Mouse (Mus musculus): ENCODE measurements around the gene Ppm1h. TPM values are rescaled to one million over a fixed set of nuclear protein-coding genes. Genes with fewer than 3 reads are reported as not detected.

The Ppm1h gene
- polyA plus RNA-seq, 2 experiments: 0.60 to 1.5 TPM

DNA sequence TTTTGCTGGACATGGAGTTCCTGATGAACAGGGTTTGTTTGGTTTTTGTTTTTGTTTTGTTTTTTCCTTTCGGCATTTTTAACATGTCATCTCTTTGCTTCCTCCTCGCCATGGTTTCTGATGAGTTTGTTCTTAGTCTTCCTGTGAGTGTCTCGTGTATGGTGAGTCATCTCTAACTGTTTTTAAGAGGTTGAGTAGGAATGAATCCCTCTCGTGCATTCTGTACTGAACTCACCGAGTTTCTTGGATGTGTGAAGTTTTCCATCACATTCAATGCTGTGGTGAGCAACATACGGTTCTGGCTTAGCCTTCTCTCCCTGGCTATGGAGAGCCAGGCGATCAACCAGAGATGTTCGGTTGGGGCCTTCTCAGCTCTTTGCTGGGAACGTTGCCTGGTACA lies 275.0 kb downstream of the Ppm1h start:
- Histone ChIP-seq H3K4me3 (ENCODE audit: insufficient read depth in 1 of 2, low read depth in 2 of 2, low read length in 2 of 2) (no peak overlapping the region), H3K4me1 (replicated peaks; ENCODE audit: control insufficient read depth in 2 of 2, insufficient read depth in 2 of 2, low read length in 1 of 2) (no peaks in the 10 kb centered on the region), H3K4me2 (ENCODE audit: low read depth) (no peak overlapping the region), H3K27ac (no peak overlapping the region), H3K9me3 (ENCODE audit: control insufficient read depth, low read length) (no peaks in the 10 kb centered on the region), H3K9ac (replicated peaks) (no peak overlapping the region), H3K27me3 (ENCODE audit: control insufficient read depth, insufficient read depth, low read length) (no peaks in the 10 kb centered on the region), H3K36me3 (replicated peaks; ENCODE audit: control insufficient read depth, insufficient read depth, low read depth) (no peaks in the 10 kb centered on the region)
- TF ChIP-seq CTCF (IDR thresholded peaks at IDR 0.05; ENCODE audit: low read depth) (no peak), EP300 (IDR thresholded peaks at IDR 0.05; ENCODE audit: low read depth) (no peak)
- ATAC-seq (ENCODE audit: insufficient read depth): no peak
- no peak for DNase-seq (ENCODE audit: low read depth in 3 of 3, low spot score in 3 of 3)
- 62% methylated on average over 9 of the region's 9 CpGs for WGBS (ENCODE audit: insufficient replicate concordance)

DNA sequence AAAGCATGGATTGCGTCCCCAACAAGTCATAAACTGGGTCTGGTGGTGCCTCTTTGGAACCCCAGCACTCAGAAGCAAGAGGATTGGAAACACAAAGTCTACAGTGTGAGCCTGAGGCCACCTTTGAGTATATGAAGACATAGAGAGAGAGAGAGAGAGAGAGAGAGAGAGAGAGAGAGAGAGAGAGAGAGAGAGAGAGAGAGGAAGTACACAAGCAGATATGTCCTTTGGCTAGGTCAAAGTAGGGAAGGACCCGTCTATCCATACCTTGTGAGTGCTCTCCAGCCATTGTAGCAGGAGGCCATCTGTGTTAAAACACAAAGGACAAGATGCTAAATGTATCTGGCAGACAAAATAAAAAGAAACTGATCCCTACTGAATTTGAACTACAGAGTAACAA lies 279.4 kb downstream of the Ppm1h start:
- DNase-seq (ENCODE audit: low read depth in 3 of 3, low spot score in 3 of 3) (no peak), ATAC-seq (ENCODE audit: insufficient read depth) (no peak)
- no peak overlapping the region for H3K4me3 ChIP-seq (ENCODE audit: insufficient read depth in 1 of 2, low read depth in 2 of 2, low read length in 2 of 2)
- 38% methylated on average over 2 of the region's 2 CpGs for WGBS (ENCODE audit: insufficient replicate concordance)
- no peaks in the 10 kb centered on the region for H3K4me1 ChIP-seq (replicated peaks; ENCODE audit: control insufficient read depth in 2 of 2, insufficient read depth in 2 of 2, low read length in 1 of 2)
- no peaks in the 10 kb centered on the region for H3K9me3 ChIP-seq (ENCODE audit: control insufficient read depth, low read length)
- no peaks in the 10 kb centered on the region for H3K27me3 ChIP-seq (ENCODE audit: control insufficient read depth, insufficient read depth, low read length)
- H3K9ac ChIP-seq (replicated peaks): no peak overlapping the region
- TF ChIP-seq EP300 (IDR thresholded peaks at IDR 0.05; ENCODE audit: low read depth) (no peak), CTCF (IDR thresholded peaks at IDR 0.05; ENCODE audit: low read depth) (no peak)
- no peaks in the 10 kb centered on the region for H3K36me3 ChIP-seq (replicated peaks; ENCODE audit: control insufficient read depth, insufficient read depth, low read depth)
- no peak overlapping the region for H3K27ac ChIP-seq
- H3K4me2 ChIP-seq (ENCODE audit: low read depth): no peak overlapping the region

DNA sequence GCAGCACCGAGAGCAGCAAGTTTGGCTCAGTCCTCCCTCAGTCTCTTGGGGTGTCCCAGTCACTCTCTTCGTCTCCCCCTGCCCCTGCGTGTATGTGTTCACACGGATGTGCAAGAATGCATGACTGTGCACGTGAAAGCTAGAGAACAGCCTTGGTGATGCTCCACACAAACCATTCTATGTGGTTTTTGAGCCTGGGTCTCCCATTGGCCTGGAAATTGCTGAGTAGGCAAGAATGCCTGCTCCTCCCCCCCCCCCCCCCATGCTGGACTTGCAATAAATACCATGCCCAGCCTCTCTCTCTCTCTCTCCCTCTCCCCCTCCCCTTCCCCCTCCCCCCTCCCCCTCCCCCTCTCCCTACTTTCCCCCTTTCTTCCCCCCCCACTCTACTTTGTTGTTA lies 280.1 kb downstream of the Ppm1h start:
- H3K4me2 ChIP-seq (ENCODE audit: low read depth): no peak overlapping the region
- WGBS (ENCODE audit: insufficient replicate concordance): 69% methylated on average over 5 of the region's 5 CpGs
- TF ChIP-seq CTCF (IDR thresholded peaks at IDR 0.05; ENCODE audit: low read depth) (no peak), EP300 (IDR thresholded peaks at IDR 0.05; ENCODE audit: low read depth) (no peak)
- H3K36me3 ChIP-seq (replicated peaks; ENCODE audit: control insufficient read depth, insufficient read depth, low read depth): no peaks in the 10 kb centered on the region
- H3K9me3 ChIP-seq (ENCODE audit: control insufficient read depth, low read length): no peaks in the 10 kb centered on the region
- H3K27ac ChIP-seq: no peak overlapping the region
- no peaks in the 10 kb centered on the region for H3K27me3 ChIP-seq (ENCODE audit: control insufficient read depth, insufficient read depth, low read length)
- H3K9ac ChIP-seq (replicated peaks): no peak overlapping the region
- no peaks in the 10 kb centered on the region for H3K4me1 ChIP-seq (replicated peaks; ENCODE audit: control insufficient read depth in 2 of 2, insufficient read depth in 2 of 2, low read length in 1 of 2)
- H3K4me3 ChIP-seq (ENCODE audit: insufficient read depth in 1 of 2, low read depth in 2 of 2, low read length in 2 of 2): no peak overlapping the region
- no peak for ATAC-seq (ENCODE audit: insufficient read depth)
- no peak for DNase-seq (ENCODE audit: low read depth in 3 of 3, low spot score in 3 of 3)

DNA sequence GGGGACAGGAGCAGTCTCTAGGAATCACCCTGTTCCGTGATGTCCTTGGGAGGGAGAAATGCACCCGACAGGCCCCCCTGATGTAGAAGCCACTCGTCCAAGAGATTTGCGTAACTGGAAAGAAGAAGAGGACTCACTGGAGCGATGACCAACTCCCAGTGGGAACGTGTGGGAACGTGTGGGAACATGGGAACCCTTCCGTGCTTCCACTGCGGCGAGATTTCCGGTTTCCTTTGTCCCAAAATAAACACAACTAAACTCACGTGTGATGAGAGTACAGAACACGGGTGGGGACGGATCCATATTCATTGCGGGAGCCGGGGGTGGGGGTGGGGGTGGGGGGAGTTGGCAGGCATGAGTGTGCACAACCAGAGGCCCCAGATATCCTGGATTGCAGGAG lies 281.7 kb downstream of the Ppm1h start:
- WGBS (ENCODE audit: insufficient replicate concordance): 70% methylated on average over 16 of the region's 16 CpGs
- H3K27me3 ChIP-seq (ENCODE audit: control insufficient read depth, insufficient read depth, low read length): no peaks in the 10 kb centered on the region
- H3K4me2 ChIP-seq (ENCODE audit: low read depth): no peak overlapping the region
- no peak overlapping the region for H3K27ac ChIP-seq
- ATAC-seq (ENCODE audit: insufficient read depth) (no peak), DNase-seq (ENCODE audit: low read depth in 3 of 3, low spot score in 3 of 3) (no peak)
- no peaks in the 10 kb centered on the region for H3K9me3 ChIP-seq (ENCODE audit: control insufficient read depth, low read length)
- H3K4me3 ChIP-seq (ENCODE audit: insufficient read depth in 1 of 2, low read depth in 2 of 2, low read length in 2 of 2): no peak overlapping the region
- H3K36me3 ChIP-seq (replicated peaks; ENCODE audit: control insufficient read depth, insufficient read depth, low read depth): no peaks in the 10 kb centered on the region
- no peak for TF ChIP-seq EP300 (IDR thresholded peaks at IDR 0.05; ENCODE audit: low read depth)
- TF ChIP-seq CTCF (IDR thresholded peaks at IDR 0.05; ENCODE audit: low read depth): no peak
- no peaks in the 10 kb centered on the region for H3K4me1 ChIP-seq (replicated peaks; ENCODE audit: control insufficient read depth in 2 of 2, insufficient read depth in 2 of 2, low read length in 1 of 2)
- H3K9ac ChIP-seq (replicated peaks): no peak overlapping the region

DNA sequence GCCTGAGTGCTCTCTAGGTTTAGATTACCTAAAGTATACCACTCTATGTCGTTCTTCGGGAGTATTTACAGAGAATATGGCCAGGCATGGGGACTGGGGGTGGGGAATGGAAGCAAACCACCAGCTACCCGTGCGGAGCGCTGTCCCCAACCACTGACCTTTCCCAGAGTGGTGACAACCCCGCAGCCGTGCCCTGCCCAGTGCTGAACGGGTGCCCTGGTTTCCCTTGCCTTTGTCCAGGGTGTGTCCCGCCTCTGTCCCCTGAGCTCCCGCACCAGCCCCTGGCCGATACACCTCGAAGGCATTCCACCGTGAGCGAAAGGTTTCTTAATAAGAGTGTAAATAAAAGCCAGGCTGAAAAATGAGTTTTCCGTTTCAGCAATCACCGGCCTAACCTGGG lies 282.2 kb downstream of the Ppm1h start:
- 63% methylated on average over 16 of the region's 16 CpGs for WGBS (ENCODE audit: insufficient replicate concordance)

More for the DNA sequence above, 282.2 kb downstream of the Ppm1h start:
- no peak for TF ChIP-seq EP300 (IDR thresholded peaks at IDR 0.05; ENCODE audit: low read depth)
- no peak for TF ChIP-seq CTCF (IDR thresholded peaks at IDR 0.05; ENCODE audit: low read depth)
- Histone ChIP-seq H3K27ac (no peak overlapping the region), H3K9ac (replicated peaks) (no peak overlapping the region), H3K9me3 (ENCODE audit: control insufficient read depth, low read length) (no peaks in the 10 kb centered on the region), H3K4me3 (ENCODE audit: insufficient read depth in 1 of 2, low read depth in 2 of 2, low read length in 2 of 2) (no peak overlapping the region), H3K4me1 (replicated peaks; ENCODE audit: control insufficient read depth in 2 of 2, insufficient read depth in 2 of 2, low read length in 1 of 2) (no peaks in the 10 kb centered on the region), H3K27me3 (ENCODE audit: control insufficient read depth, insufficient read depth, low read length) (no peaks in the 10 kb centered on the region), H3K36me3 (replicated peaks; ENCODE audit: control insufficient read depth, insufficient read depth, low read depth) (no peaks in the 10 kb centered on the region), H3K4me2 (ENCODE audit: low read depth) (no peak overlapping the region)
- DNase-seq (ENCODE audit: low read depth in 3 of 3, low spot score in 3 of 3) (no peak), ATAC-seq (ENCODE audit: insufficient read depth) (no peak)
